Mouse (Mus musculus): ENCODE results near the gene Tenm4. TPM values are rescaled to one million over a fixed set of nuclear protein-coding genes. Genes with fewer than 3 reads are reported as not detected.

Gene Tenm4
- polyA plus RNA-seq, 1 experiment from 2014 or later, result 41.3 TPM

GRCm38 (mm10) chr7:96397940-96398339, 226.9 kb downstream of the Tenm4 start:
- Histone ChIP-seq H3K9ac (replicated peaks) (no peak overlapping the region), H3K27me3 (no peaks in the 10 kb centered on the region), H3K4me2 (replicated peaks) (no peak overlapping the region), H3K9me3 (no peaks in the 10 kb centered on the region), H3K27ac (replicated peaks) (no peak overlapping the region), H3K4me3 (no peak overlapping the region), H3K4me1 (0 out of 2 replicates have a peak, but pooled peaks cover 4% of the 10 kb centered on the region), H3K36me3 (no peaks in the 10 kb centered on the region)
- ATAC-seq (ENCODE audit: low FRiP score, low read depth), result no peak
- WGBS, result 33% methylated on average over 1 of the region's 1 CpGs

DNA sequence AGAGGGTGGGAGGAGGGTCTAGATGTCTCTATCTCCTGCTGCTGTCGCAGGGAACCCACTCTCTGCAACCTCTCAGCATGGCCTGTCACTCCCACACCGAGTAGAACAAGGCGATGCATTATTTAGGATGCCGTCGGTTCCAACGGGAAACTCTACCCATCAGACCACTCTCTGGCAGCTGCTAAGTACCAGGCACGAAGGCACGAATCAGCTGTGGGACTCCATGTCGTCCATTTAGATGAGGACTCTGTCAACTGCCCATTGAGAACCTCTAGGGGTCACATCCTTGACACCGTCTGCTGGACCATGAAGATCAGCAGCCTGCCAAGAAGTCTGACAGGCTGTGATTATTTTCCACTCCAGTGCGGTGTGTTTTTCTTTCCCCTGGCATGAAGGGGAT, 229.4 kb downstream of the Tenm4 start:
- H3K27me3 ChIP-seq, result no peaks in the 10 kb centered on the region
- H3K9me3 ChIP-seq, result no peaks in the 10 kb centered on the region
- no peak overlapping the region for H3K27ac ChIP-seq (replicated peaks)
- H3K4me1 ChIP-seq, result peaks cover 11% of the 10 kb centered on the region; the same call in 1 of the 2 replicates
- no peak overlapping the region for H3K9ac ChIP-seq (replicated peaks)
- H3K4me2 ChIP-seq (replicated peaks), result no peak overlapping the region
- no peaks in the 10 kb centered on the region for H3K36me3 ChIP-seq
- 0 out of 2 replicates have a peak, but pooled peaks have one; percentile 51 for ATAC-seq (ENCODE audit: low FRiP score, low read depth)
- 48% methylated on average over 11 of the region's 11 CpGs for WGBS
- H3K4me3 ChIP-seq, result no peak overlapping the region

DNA sequence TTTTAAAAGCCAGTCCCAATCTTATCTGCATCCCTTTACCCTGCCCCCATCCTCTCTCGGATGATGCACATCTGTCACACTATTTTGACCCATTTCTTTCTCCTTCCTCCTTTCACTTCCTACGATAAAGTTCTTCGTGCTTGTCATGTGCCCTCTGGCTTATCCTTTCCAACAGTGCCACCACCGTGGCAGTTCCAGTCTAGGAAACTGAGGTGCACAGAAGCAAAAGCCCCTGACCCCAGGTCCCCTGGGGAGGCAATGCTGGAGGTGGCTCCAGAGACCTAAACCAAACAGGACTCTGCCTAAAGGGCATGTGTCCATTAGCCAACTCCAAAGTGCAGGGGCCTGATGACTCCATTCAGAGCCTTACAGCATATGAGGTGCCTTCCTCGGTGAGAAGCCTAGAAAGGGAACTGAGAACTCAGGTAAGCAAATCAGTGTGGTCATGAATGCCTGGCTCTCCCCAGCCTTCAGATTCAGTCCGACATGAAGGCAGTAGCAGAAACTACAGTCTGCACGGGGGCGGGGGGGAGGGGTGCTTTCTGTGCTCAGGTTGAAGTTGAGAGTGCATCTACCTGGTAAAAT, 235.7 kb downstream of the Tenm4 start:
- 61% methylated on average over 8 of the region's 8 CpGs for WGBS
- Histone ChIP-seq H3K9ac (replicated peaks) (no peak overlapping the region), H3K27me3 (0 out of 2 replicates have a peak, but pooled peaks cover 3% of the 10 kb centered on the region), H3K4me2 (replicated peaks) (no peak overlapping the region), H3K27ac (replicated peaks) (no peak overlapping the region), H3K9me3 (no peaks in the 10 kb centered on the region), H3K4me3 (no peak overlapping the region), H3K36me3 (no peaks in the 10 kb centered on the region), H3K4me1 (peaks cover 28% of the 10 kb centered on the region)
- ATAC-seq (ENCODE audit: low FRiP score, low read depth), result no peak

DNA sequence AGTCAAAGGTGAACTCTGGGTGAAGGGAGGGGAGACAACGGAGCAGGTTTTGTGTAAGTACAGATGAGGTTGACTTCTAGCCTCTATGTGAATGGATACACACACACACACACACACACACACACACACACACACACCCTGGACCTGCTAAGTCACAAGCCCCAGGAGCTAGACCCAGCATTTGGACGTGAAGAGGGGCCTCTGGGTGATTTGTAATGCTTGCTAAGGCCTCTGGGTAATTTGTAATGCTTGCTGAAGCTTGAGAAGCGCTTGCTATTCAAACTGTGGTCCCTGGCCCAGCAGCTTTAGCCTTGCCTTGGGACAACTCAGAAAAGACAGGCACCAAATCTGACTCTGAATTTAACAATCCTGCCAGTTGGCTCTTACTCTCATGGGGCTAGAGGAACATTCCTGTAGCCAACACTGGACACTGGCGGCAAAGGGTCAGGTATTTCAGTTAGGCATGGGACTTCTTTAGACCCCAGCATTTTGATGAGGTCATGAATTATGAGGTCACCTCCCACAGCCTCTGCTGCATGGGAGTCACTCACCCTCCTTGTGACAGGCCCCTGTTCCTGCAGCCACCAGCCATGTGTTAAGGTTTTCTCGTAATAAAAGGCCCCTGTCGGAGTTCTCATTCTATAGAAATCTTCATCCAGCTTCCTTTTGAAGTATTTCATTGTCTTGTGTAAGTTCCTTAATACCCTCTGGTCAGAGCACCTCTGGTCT, 237.3 kb downstream of the Tenm4 start:
- no peaks in the 10 kb centered on the region for H3K36me3 ChIP-seq
- H3K9ac ChIP-seq (replicated peaks), result no peak overlapping the region
- H3K4me2 ChIP-seq (replicated peaks), result no peak overlapping the region
- H3K4me1 ChIP-seq, result peaks cover 28% of the 10 kb centered on the region
- H3K9me3 ChIP-seq, result no peaks in the 10 kb centered on the region
- 49% methylated on average over 6 of the region's 6 CpGs for WGBS
- H3K27ac ChIP-seq (replicated peaks), result no peak overlapping the region
- 0 out of 2 replicates have a peak, but pooled peaks cover 3% of the 10 kb centered on the region for H3K27me3 ChIP-seq
- 0 out of 2 replicates have a peak, but pooled peaks have one; percentile 35 for ATAC-seq (ENCODE audit: low FRiP score, low read depth)
- H3K4me3 ChIP-seq, result no peak overlapping the region

DNA sequence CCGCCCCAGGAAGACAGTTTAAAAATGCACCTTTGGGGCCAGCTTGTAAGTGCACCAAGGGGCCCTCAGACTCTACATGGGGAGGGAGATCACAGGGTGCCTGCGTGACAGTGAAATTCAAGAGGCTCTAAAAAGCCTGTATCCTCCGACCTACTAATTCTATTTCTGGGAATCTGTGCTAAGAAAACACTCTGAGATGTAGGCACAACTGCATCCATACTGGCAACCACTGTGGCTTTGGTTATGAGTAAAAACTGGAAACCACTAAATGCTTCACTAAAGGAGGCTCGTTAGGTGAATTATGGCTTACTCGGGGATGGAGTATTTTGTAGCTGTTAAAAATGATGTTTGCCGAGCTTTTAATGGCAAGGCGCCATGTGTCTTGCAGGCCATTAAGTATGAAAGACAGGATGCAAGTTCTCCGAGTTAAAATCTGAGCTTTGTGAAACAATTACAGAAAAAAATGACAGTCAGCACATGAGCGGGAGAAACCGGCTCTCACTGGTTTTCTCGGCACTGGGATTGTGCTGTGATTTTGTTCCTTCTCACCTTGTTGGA, 238.4 kb downstream of the Tenm4 start:
- 72% methylated on average over 11 of the region's 11 CpGs for WGBS
- 0 out of 2 replicates have a peak overlapping the region, but pooled peaks have one; percentile 10 for H3K27ac ChIP-seq (replicated peaks)
- H3K4me2 ChIP-seq (replicated peaks), result no peak overlapping the region
- H3K9me3 ChIP-seq, result no peaks in the 10 kb centered on the region
- no peak overlapping the region for H3K9ac ChIP-seq (replicated peaks)
- H3K4me1 ChIP-seq, result peaks cover 36% of the 10 kb centered on the region
- no peaks in the 10 kb centered on the region for H3K36me3 ChIP-seq
- no peak for ATAC-seq (ENCODE audit: low FRiP score, low read depth)
- H3K27me3 ChIP-seq, result 0 out of 2 replicates have a peak, but pooled peaks cover 3% of the 10 kb centered on the region
- H3K4me3 ChIP-seq, result no peak overlapping the region

DNA sequence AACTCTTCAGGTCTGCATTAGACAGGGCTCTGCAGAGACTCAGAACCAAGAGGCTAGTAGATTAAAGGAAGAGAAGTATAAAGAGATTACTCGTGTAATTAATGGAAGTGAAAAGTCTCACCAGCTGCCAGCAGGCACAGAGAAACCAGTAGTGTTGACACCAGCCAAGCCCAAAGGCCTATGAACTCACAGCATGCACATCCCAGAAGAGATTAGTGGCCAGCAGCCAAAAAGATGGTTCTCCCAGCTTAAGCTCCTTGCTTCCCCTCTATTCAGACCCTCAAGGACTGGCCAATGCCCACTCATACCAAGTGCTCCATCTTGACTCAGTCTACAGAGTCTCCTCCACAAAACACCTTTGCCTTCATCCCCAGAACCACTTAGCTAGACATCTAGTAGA, 242.8 kb downstream of the Tenm4 start:
- Histone ChIP-seq H3K4me1 (peaks cover 16% of the 10 kb centered on the region), H3K4me3 (no peak overlapping the region), H3K27me3 (no peaks in the 10 kb centered on the region), H3K27ac (replicated peaks) (no peak overlapping the region), H3K4me2 (replicated peaks) (no peak overlapping the region), H3K9ac (replicated peaks) (no peak overlapping the region), H3K36me3 (no peaks in the 10 kb centered on the region), H3K9me3 (no peaks in the 10 kb centered on the region)
- no peak for ATAC-seq (ENCODE audit: low FRiP score, low read depth)
- WGBS, result 47% methylated on average over 1 of the region's 1 CpGs

DNA sequence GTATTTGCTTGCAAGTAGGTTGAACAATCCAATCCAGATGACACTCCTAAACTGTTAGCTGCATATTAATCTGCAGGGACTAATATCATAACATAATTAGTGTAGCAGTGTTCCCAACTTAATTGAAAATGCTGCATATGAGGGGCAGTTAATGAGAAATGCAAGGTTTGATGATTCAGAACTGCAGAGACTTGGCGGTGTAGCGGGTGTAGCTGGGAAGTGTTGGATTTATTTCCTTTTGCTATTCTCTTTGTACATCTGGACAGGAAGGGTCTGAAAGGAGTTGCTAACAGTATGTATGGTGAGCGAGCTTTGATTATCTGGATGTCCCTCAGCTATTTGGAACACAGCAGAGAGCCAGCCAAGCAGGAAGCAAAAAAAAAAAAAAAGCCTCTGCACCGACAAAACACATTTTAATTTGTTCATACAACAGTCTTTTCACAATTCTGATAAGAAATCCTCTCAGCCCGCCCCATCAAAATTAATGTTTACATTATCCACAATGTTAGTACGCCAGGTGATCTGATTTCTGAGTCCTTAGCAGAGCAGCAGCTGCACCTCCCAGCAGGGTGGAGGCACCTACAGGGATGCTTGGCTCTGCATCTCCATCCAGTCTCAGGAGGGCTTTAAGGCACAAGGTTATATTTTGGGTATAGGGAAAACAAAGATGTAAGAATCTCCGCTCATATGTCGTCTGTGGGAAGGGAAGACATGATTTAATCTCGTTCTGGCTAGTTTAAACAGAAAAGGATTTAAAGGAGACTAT, 243.4 kb downstream of the Tenm4 start:
- H3K27ac ChIP-seq (replicated peaks), result no peak overlapping the region

GRCm38 (mm10) chr7:96417251-96418004, 246.4 kb downstream of the Tenm4 start:
- H3K9ac ChIP-seq (replicated peaks), result no peak overlapping the region
- ATAC-seq (ENCODE audit: low FRiP score, low read depth), result no peak; the same call in 1 of the 2 replicates
- H3K27me3 ChIP-seq, result no peaks in the 10 kb centered on the region
- 86% methylated on average over 13 of the region's 13 CpGs for WGBS
- peaks cover 11% of the 10 kb centered on the region; the same call in 1 of the 2 replicates for H3K4me1 ChIP-seq
- no peaks in the 10 kb centered on the region for H3K36me3 ChIP-seq
- no peak overlapping the region for H3K27ac ChIP-seq (replicated peaks)
- no peak overlapping the region for H3K4me2 ChIP-seq (replicated peaks)
- H3K4me3 ChIP-seq, result no peak overlapping the region
- H3K9me3 ChIP-seq, result no peaks in the 10 kb centered on the region

More for the DNA sequence above, 243.4 kb downstream of the Tenm4 start:
- no peaks in the 10 kb centered on the region for H3K9me3 ChIP-seq
- no peaks in the 10 kb centered on the region for H3K27me3 ChIP-seq
- H3K36me3 ChIP-seq, result no peaks in the 10 kb centered on the region
- ATAC-seq (ENCODE audit: low FRiP score, low read depth), result no peak
- H3K4me3 ChIP-seq, result no peak overlapping the region
- H3K4me2 ChIP-seq (replicated peaks), result no peak overlapping the region
- H3K9ac ChIP-seq (replicated peaks), result no peak overlapping the region
- peaks cover 11% of the 10 kb centered on the region; the same call in 1 of the 2 replicates for H3K4me1 ChIP-seq
- whole genome bisulfite sequencing, result 74% methylated on average over 9 of the region's 9 CpGs

GRCm38 (mm10) chr7:96418146-96418545, 247.1 kb downstream of the Tenm4 start:
- no peak for ATAC-seq (ENCODE audit: low FRiP score, low read depth)
- no peak overlapping the region for H3K27ac ChIP-seq (replicated peaks)
- 87% methylated on average over 3 of the region's 3 CpGs for WGBS

GRCm38 (mm10) chr7:96420045-96420444, 249.0 kb downstream of the Tenm4 start:
- ATAC-seq (ENCODE audit: low FRiP score, low read depth), result no peak
- Histone ChIP-seq H3K36me3 (no peaks in the 10 kb centered on the region), H3K4me3 (no peak overlapping the region), H3K4me1 (no peaks in the 10 kb centered on the region; the same call in 1 of the 2 replicates), H3K27me3 (no peaks in the 10 kb centered on the region), H3K4me2 (replicated peaks) (no peak overlapping the region), H3K9ac (replicated peaks) (no peak overlapping the region), H3K27ac (replicated peaks) (no peak overlapping the region), H3K9me3 (no peaks in the 10 kb centered on the region)
- 80% methylated on average over 3 of the region's 3 CpGs for whole genome bisulfite sequencing

More at GRCm38 (mm10) chr7:96418146-96418545, 247.1 kb downstream of the Tenm4 start:
- Histone ChIP-seq H3K4me2 (replicated peaks) (no peak overlapping the region), H3K9me3 (no peaks in the 10 kb centered on the region), H3K36me3 (no peaks in the 10 kb centered on the region), H3K4me1 (peaks cover 11% of the 10 kb centered on the region; the same call in 1 of the 2 replicates), H3K9ac (replicated peaks) (no peak overlapping the region), H3K4me3 (no peak overlapping the region), H3K27me3 (no peaks in the 10 kb centered on the region)

- H3K9ac ChIP-seq (replicated peaks), result no peak overlapping the region
- no peaks in the 10 kb centered on the region; the same call in 1 of the 2 replicates for H3K4me1 ChIP-seq
- H3K36me3 ChIP-seq, result no peaks in the 10 kb centered on the region
- no peaks in the 10 kb centered on the region for H3K27me3 ChIP-seq
- H3K4me3 ChIP-seq, result no peak overlapping the region
- H3K4me2 ChIP-seq (replicated peaks), result no peak overlapping the region
- 79% methylated on average over 9 of the region's 9 CpGs for WGBS
- no peak for ATAC-seq (ENCODE audit: low FRiP score, low read depth)
- H3K9me3 ChIP-seq, result no peaks in the 10 kb centered on the region
- no peak overlapping the region for H3K27ac ChIP-seq (replicated peaks)
These were observed 250.0 kb downstream of the Tenm4 start for GRCm38 (mm10) chr7:96420926-96421605.

All from midbrain, embryonic 12.5 days (tissue).